Mouse (Mus musculus) hindbrain, embryonic 16.5 days (tissue): ENCODE measurements at regions not wholly inside any gene's neighbourhood (a gene's known extent, or its start where the extent isn't known, plus 50 kb on each side); places are given as distances from the start of the nearest gene placed in this dataset.
"Not testable (repeated sequence)": the region's sequence is repeated elsewhere in the genome, so short reads cannot be mapped to it uniquely, and the experiment has no call there.

Experiments used
- ATAC-seq: fragments of 200-750 bp; cut with Nextera tagmentation; 2 replicates; pipeline ENCODE4 v1.8.0; 2017; ENCODE audit warnings: moderate TSS enrichment, moderate library complexity
- H3K27ac ChIP-seq: fragments of 300-500 bp; sonication (generic); 2 replicates; pipeline ENCODE4 v1.5.1; 2014; ENCODE audit warnings: low read depth, mild to moderate bottlenecking, control low read depth, low read length, moderate library complexity
- H3K27me3 ChIP-seq: fragments of 300-500 bp; sonication (generic); replicated peaks from 2 replicates; pipeline ENCODE4 v1.6.1; 2014; ENCODE audit warnings: low read length; ENCODE audit not compliant: control insufficient read depth, insufficient read depth
- H3K36me3 ChIP-seq: fragments of 300-500 bp; sonication (generic); 2 replicates; pipeline ENCODE4 v1.6.1; 2014; ENCODE audit warnings: mild to moderate bottlenecking, low read length, moderate library complexity, mixed read lengths; ENCODE audit not compliant: control insufficient read depth, insufficient read depth
- H3K4me1 ChIP-seq: fragments of 300-500 bp; sonication (generic); 2 replicates; pipeline ENCODE4 v1.6.1; 2014; ENCODE audit warnings: low read depth, low read length; ENCODE audit not compliant: control insufficient read depth, insufficient read depth
- H3K4me2 ChIP-seq: fragments of 300-500 bp; sonication (generic); 2 replicates; pipeline ENCODE4 v1.6.1; 2014; ENCODE audit warnings: mild to moderate bottlenecking, low read length, control low read depth, moderate library complexity
- H3K4me3 ChIP-seq: fragments of 300-500 bp; sonication (generic); 2 replicates; pipeline ENCODE4 v1.5.1; 2014; ENCODE audit warnings: mild to moderate bottlenecking, low read length, control low read depth, moderate library complexity
- H3K9ac ChIP-seq: fragments of 300-500 bp; sonication (generic); 2 replicates; pipeline ENCODE4 v1.6.1; 2014; ENCODE audit warnings: low read depth, mild to moderate bottlenecking, control low read depth, low read length, moderate library complexity
- H3K9me3 ChIP-seq: fragments of 300-500 bp; sonication (generic); 2 replicates; pipeline ENCODE4 v1.6.1; 2014; ENCODE audit warnings: mild to moderate bottlenecking, low read length, moderate library complexity; ENCODE audit not compliant: control insufficient read depth
- WGBS: fragments of 180-500 bp; shearing (Covaris S2); extraction: QIAGEN DNeasy Blood & Tissue Kit; methylation state at CpG from one replicate; pipeline ENCODE4 v1.1.7; 2014; 5-methylcytosine and 5-hydroxymethylcytosine counted together

DNA sequence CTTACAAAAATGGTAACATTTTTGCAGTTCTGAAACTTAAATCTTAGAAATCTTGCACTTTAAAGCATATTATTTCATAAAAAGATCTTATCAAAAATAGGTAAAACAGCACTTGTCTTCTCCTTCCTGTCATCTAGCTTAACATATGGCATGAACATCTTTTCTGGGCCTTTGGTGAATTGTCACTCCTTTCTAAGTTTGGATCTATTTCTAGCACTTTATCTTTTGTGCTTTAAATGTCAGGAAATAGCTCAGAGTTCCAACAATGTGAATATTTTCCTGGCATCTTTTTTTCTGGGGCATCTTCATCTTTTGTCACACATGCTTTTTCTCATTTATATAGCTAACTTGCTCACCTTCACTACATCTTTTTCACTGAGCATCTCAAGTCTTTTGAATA, 527.4 kb upstream of the Gm5150 start:
- Histone ChIP-seq H3K4me2 (no peak overlapping the region), H3K27ac (no peak overlapping the region), H3K4me1 (no peaks in the 10 kb centered on the region), H3K9ac (no peak overlapping the region), H3K9me3 (no peaks in the 10 kb centered on the region), H3K27me3 (no peaks in the 10 kb centered on the region), H3K36me3 (no peaks in the 10 kb centered on the region), H3K4me3 (no peak overlapping the region)
- ATAC-seq = no peak

DNA sequence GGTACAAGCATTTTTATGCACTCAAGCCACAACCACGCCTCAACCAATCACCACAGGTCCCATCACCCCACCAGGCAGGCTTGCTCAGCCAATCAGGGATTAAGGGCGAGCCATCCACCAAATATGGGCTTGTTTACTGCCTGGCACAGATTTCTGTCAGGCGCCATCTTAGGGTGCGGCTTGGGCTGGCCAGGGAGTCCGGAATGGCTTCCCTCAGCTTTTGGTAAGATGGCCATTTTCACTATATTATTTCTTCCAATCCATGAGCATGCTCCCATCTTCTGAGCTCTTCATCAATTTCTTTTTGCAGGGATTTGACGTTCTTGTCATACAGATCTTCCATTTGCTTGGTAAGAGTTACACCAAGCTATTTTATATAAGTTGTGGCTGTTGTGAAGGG, 521.3 kb upstream of the Gm5150 start:
- WGBS = 89% methylated on average over 6 of the region's 6 CpGs
- not testable (repeated sequence) for H3K36me3 ChIP-seq, H3K9ac ChIP-seq, H3K4me1 ChIP-seq, H3K27me3 ChIP-seq, H3K4me3 ChIP-seq, H3K9me3 ChIP-seq, H3K4me2 ChIP-seq, ATAC-seq, H3K27ac ChIP-seq

DNA sequence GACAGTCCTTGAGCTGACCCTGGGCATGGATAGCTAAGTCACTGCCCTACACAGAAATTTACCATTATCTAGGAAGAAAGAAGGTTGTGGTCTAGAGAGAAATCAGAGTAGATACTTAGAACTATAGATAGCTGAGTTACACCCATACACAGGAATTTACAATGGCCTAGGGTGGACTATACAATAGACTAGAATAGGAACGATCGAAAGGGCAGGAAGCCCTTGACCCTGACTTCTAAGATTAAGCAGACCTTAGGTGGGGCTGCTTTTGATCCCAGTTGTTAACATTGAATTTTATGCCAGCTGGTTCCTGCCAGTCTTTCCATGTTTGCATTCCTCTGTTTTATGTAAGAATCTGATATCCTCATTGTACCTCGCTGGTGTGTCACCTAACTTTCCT, 482.2 kb upstream of the Gm5150 start:
- 88% methylated on average over 3 of the region's 3 CpGs for WGBS
- H3K9ac ChIP-seq, H3K9me3 ChIP-seq, ATAC-seq, H3K36me3 ChIP-seq, H3K4me1 ChIP-seq, H3K4me3 ChIP-seq, H3K4me2 ChIP-seq, H3K27ac ChIP-seq, H3K27me3 ChIP-seq: not testable (repeated sequence)

DNA sequence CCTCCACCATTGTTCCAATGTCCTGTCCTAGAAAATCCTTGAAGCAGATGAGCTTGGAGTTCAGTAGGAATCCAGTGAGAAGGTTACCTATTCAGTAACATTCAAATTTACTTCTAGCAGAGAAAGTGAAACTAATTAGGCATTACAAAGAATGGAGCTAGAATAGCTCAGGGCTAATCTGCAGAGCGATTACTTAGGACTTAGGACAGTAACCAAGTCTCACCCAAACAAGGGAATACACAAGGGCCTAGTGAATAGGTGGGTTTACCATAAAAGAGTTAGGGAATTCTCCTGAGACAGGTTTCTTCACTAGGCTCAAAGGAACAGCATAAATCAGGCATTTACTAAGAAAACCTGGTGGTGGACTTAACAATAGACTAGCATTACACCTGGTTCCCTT, 476.5 kb upstream of the Gm5150 start:
- no peak overlapping the region for H3K4me3 ChIP-seq
- H3K4me1 ChIP-seq = no peaks in the 10 kb centered on the region
- no peak for ATAC-seq
- 85% methylated on average over 1 of the region's 1 CpGs for WGBS
- H3K27me3 ChIP-seq = no peaks in the 10 kb centered on the region
- no peak overlapping the region for H3K4me2 ChIP-seq
- H3K9ac ChIP-seq = no peak overlapping the region
- no peaks in the 10 kb centered on the region for H3K9me3 ChIP-seq
- no peak overlapping the region for H3K27ac ChIP-seq
- no peaks in the 10 kb centered on the region for H3K36me3 ChIP-seq

DNA sequence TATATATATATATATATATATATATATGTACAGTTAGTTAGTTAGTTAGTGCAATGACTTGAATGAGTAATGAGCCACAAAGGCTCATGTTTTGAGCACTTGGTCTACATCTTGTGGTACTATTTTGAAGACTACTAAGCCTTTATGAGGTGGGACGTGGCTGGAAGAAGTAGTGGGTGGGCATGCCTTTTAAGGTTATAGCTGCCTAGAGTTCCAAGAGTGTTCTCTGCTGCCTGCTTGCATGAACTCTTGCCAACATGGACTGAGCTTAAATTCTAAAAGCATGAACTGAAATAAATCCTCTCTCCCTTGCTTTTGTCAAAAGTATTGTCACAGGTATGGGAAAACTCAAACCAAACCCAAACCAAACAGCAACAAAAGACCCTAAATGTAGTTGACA, 465.1 kb upstream of the Gm5150 start:
- Histone ChIP-seq H3K9ac (no peak overlapping the region), H3K4me1 (no peaks in the 10 kb centered on the region), H3K36me3 (no peaks in the 10 kb centered on the region), H3K4me3 (no peak overlapping the region), H3K9me3 (no peaks in the 10 kb centered on the region), H3K4me2 (no peak overlapping the region), H3K27ac (no peak overlapping the region), H3K27me3 (no peaks in the 10 kb centered on the region)
- no peak for ATAC-seq
- WGBS = 92% methylated on average over 1 of the region's 1 CpGs

DNA sequence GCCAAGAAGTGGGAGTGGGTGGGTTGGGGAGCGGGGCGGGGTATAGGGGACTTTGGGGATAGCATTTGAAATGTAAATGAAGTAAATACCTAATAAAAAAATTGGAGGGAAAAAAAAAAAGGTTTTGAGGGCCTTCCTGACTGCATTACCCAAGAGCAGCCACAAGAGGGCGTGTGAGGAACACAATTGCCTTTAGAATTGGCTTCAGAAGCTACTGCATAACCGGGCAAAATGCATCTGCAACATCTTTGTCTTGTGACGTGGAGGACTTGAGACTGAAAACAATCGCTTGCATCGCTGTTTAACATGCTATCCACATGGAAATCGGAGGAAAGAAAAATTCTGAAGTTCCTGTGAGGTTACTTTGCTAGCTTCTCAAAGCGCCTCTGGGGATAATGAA, 460.2 kb upstream of the Gm5150 start:
- H3K4me3 ChIP-seq = peak overlapping the region; percentile 31
- H3K9ac ChIP-seq = peak overlapping the region; percentile 47; the same call in 1 of the 2 replicates
- H3K27ac ChIP-seq = peak overlapping the region; percentile 67
- peak overlapping the region; percentile 55 for H3K4me2 ChIP-seq
- H3K36me3 ChIP-seq = no peaks in the 10 kb centered on the region
- no peaks in the 10 kb centered on the region for H3K9me3 ChIP-seq
- no peaks in the 10 kb centered on the region for H3K4me1 ChIP-seq
- ATAC-seq = peak; percentile 93
- H3K27me3 ChIP-seq = no peaks in the 10 kb centered on the region
- WGBS = 9% methylated on average over 9 of the region's 9 CpGs

DNA sequence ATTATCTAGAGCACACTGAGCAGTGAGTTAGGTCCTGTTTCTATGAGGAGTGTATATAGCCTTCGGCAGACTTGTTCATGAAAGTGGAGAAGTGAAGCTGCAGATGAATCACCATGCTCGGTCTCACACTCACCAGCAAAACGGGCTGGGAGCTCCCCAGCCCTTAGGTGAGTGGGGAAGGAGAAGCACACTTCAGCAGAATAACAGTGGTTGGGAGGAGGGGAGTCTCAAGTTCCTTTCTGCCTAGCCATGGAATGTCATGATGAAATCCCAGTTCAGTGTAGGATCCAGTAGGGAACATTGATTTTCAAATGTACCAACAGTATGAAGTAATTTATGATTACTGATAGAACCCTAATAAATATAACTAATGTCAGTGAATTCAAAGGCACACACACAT, 459.1 kb upstream of the Gm5150 start:
- WGBS = 74% methylated on average over 3 of the region's 3 CpGs
- ATAC-seq = no peak
- Histone ChIP-seq H3K9ac (no peak overlapping the region), H3K4me1 (no peaks in the 10 kb centered on the region), H3K9me3 (no peaks in the 10 kb centered on the region), H3K27ac (no peak overlapping the region), H3K36me3 (no peaks in the 10 kb centered on the region), H3K4me2 (no peak overlapping the region), H3K27me3 (no peaks in the 10 kb centered on the region), H3K4me3 (no peak overlapping the region)

DNA sequence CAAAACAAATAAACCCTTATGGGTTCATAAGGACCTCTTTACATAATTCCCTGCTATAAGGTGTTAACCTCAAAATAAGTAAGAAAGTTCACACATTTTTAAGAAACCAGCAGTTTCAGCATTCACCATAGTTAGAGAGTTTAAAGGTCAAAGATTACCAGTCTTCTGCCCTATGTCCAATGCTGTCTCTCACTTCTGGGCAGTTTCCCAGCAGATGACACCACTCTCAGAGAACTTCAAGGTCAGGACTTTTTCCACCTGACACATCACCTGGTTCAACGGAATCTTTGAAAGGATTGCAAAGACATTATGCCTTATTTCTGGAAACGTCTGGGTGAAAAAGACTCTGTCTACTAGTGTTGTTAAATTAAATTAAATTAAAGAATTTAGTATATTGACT, 458.1 kb upstream of the Gm5150 start:
- H3K4me3 ChIP-seq = no peak overlapping the region
- H3K4me2 ChIP-seq = no peak overlapping the region
- WGBS = 84% methylated on average over 2 of the region's 2 CpGs
- ATAC-seq = no peak
- no peaks in the 10 kb centered on the region for H3K27me3 ChIP-seq
- H3K4me1 ChIP-seq = no peaks in the 10 kb centered on the region
- H3K27ac ChIP-seq = no peak overlapping the region
- H3K9me3 ChIP-seq = no peaks in the 10 kb centered on the region
- H3K36me3 ChIP-seq = no peaks in the 10 kb centered on the region
- H3K9ac ChIP-seq = no peak overlapping the region

DNA sequence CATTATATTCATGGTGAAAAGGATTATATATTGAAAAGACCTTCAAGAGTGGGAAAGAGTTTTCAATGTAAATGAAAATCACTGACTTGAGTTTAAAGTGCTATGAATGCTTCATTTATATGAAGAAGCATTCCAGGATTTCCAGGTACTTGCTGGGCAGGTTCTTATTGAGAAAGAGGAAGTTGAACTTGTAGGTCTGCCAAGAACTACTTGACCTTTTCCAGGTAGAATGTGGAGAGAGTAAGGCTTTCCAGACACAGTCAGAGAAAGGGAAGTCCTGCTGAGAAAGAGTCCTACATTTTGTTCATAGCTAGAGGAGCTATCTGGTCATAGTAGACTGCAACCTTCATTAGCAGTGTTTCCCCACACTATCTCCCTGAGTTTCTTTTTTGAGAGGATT, 426.8 kb upstream of the Gm5150 start:
- Histone ChIP-seq H3K4me1 (no peaks in the 10 kb centered on the region), H3K36me3 (no peaks in the 10 kb centered on the region), H3K9ac (no peak overlapping the region), H3K9me3 (no peaks in the 10 kb centered on the region), H3K4me2 (no peak overlapping the region), H3K27me3 (no peaks in the 10 kb centered on the region), H3K4me3 (no peak overlapping the region), H3K27ac (no peak overlapping the region)
- no peak for ATAC-seq

DNA sequence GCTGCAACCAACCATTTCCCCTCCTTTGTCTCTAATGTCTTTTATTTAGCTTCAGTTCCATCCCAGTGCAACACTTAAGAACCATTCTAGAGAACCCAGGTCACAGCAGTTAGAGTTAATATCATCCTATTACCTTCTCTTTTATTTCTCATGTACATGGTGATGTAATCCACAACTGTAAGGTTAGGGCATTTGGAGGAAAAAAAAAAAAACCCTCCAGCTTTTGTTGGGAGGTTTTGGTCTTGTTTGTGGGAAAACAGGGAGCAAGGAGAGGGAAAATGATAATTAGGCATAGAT, 425.5 kb upstream of the Gm5150 start:
- H3K4me1 ChIP-seq = no peaks in the 10 kb centered on the region
- no peak overlapping the region for H3K9ac ChIP-seq
- no peaks in the 10 kb centered on the region for H3K9me3 ChIP-seq
- no peaks in the 10 kb centered on the region for H3K36me3 ChIP-seq
- H3K27ac ChIP-seq = no peak overlapping the region
- no peaks in the 10 kb centered on the region for H3K27me3 ChIP-seq
- no peak for ATAC-seq
- H3K4me2 ChIP-seq = no peak overlapping the region
- H3K4me3 ChIP-seq = no peak overlapping the region
